Mouse (Mus musculus) cerebellum, postnatal 36 days (tissue): ENCODE measurements around the gene Oxsm.
A peak's percentile ranks its signal among the peaks of the same experiment; 100 is the strongest.

Experiments
- DNase-seq, 2 experiments: peaks; one replicate each; pipeline ENCODE4 v3.0.0; 2021 to 2022; ENCODE audit warnings: mixed read lengths in 2 of 2

The Oxsm gene

GRCm38 (mm10) chr14:16249171-16249874 lies at the start of gene Oxsm, which contains the start of gene Ngly1:
Oxsm (minus strand) TSS chr14:16249808.
Ngly1 (plus strand) TSS chr14:16249280.
- peak; percentile 82 to 90 for DNase-seq

GRCm38 (mm10) chr14:16296816-16297468 lies 47.3 kb upstream of the Oxsm start:
- DNase-seq, result no peak

- no peak for DNase-seq
Observed at GRCm38 (mm10) chr14:16293921-16294320, 44.3 kb upstream of the Oxsm start.

GRCm38 (mm10) chr14:16293015-16293414 lies 43.4 kb upstream of the Oxsm start:
- no peak for DNase-seq

- DNase-seq, result no peak
Observed at GRCm38 (mm10) chr14:16292371-16292770, 42.8 kb upstream of the Oxsm start.

- no peak for DNase-seq
Observed at GRCm38 (mm10) chr14:16283966-16284365, 34.4 kb upstream of the Oxsm start.

- no peak for DNase-seq
Observed at GRCm38 (mm10) chr14:16279196-16279595, 29.6 kb upstream of the Oxsm start.

GRCm38 (mm10) chr14:16273677-16274076 lies 24.1 kb upstream of the Oxsm start:
- no peak for DNase-seq

GRCm38 (mm10) chr14:16269776-16270175 lies 20.2 kb upstream of the Oxsm start:
- DNase-seq, result no peak

GRCm38 (mm10) chr14:16267028-16267427 lies 17.4 kb upstream of the Oxsm start:
- no peak for DNase-seq

GRCm38 (mm10) chr14:16261869-16262268 lies 12.3 kb upstream of the Oxsm start:
- no peak for DNase-seq

- peak; percentile 72 to 73 for DNase-seq
Observed at GRCm38 (mm10) chr14:16260541-16260940, 10.9 kb upstream of the Oxsm start.

- no peak for DNase-seq
Observed at GRCm38 (mm10) chr14:16256209-16256608, 6.6 kb upstream of the Oxsm start.

- DNase-seq, result no peak
Observed at GRCm38 (mm10) chr14:16255745-16256144, 6.1 kb upstream of the Oxsm start.

- DNase-seq, result no peak
Observed at GRCm38 (mm10) chr14:16250099-16250498, 491 bp upstream of the Oxsm start.

GRCm38 (mm10) chr14:16248603-16249157 lies 928 bp downstream of the Oxsm start:
- DNase-seq, result no peak

- no peak for DNase-seq
Observed at GRCm38 (mm10) chr14:16248135-16248534, 1.5 kb downstream of the Oxsm start.

GRCm38 (mm10) chr14:16246340-16246912 lies 3.2 kb downstream of the Oxsm start:
- DNase-seq, result no peak

- DNase-seq, result no peak
Observed at GRCm38 (mm10) chr14:16245127-16245526, 4.5 kb downstream of the Oxsm start.

- no peak for DNase-seq
Observed at GRCm38 (mm10) chr14:16244370-16244769, 5.2 kb downstream of the Oxsm start.

- peak in 1 of 2 experiments; percentile 29 for DNase-seq
Observed at GRCm38 (mm10) chr14:16243603-16244209, 5.9 kb downstream of the Oxsm start.

- DNase-seq, result peak; percentile 92
Observed at GRCm38 (mm10) chr14:16242947-16243602, 6.5 kb downstream of the Oxsm start.
